Mouse (Mus musculus): Measurements from ENCODE around the gene Apoc3. TPM values are rescaled to one million over a fixed set of nuclear protein-coding genes. Genes with fewer than 3 reads are reported as not detected.

Apoc3 gene
- total RNA-seq, 1 experiment from 2014 or later, result 222 TPM

DNA sequence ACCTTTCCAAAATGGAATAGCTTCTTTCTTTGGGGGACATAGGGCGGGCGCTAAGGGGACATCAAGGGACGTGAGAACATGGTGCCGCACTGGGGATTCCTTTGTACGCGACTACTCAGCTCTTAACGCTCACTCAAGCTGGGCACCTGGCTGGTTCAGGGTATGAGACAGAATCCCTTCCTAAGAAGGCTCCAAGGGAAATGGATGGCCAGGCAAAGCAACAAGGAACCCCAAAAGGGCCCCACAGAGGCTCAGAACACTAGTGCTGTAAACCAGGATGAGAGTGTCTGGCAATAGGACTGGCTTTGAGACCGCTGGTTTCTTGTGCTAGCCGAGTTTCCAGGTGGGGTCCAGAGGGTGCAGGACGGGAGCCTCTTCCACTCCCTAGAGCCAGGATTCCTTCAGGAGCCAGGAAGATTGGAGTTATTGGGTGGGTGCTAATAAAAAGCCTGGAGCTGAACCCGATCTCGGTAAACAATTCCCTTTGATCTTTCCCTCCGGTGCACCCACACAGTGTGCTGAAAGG, 4.9 kb downstream of the Apoc3 start:
- no peak for DNase-seq

DNA sequence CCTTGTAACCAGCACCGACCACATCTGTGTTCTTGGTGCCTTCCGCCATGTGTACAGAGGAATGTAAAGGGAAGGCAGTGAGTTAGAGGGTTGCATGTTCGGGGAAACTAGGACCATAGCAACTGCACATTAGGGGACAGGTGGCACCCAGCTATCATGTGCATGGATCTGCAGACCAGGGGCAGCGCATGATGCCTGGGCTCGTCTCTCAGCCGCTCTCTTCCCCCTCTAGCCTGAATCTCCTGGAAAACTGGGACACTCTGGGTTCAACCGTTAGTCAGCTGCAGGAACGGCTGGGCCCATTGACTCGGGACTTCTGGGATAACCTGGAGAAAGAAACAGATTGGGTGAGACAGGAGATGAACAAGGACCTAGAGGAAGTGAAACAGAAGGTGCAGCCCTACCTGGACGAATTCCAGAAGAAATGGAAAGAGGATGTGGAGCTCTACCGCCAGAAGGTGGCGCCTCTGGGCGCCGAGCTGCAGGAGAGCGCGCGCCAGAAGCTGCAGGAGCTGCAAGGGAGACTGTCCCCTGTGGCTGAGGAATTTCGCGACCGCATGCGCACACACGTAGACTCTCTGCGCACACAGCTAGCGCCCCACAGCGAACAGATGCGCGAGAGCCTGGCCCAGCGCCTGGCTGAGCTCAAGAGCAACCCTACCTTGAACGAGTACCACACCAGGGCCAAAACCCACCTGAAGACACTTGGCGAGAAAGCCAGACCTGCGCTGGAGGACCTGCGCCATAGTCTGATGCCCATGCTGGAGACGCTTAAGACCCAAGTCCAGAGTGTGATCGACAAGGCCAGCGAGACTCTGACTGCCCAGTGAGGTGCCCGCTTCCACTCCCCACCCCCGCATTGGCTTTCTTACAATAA, 5.6 kb downstream of the Apoc3 start:
- DNase-seq, result peak; percentile 91

DNA sequence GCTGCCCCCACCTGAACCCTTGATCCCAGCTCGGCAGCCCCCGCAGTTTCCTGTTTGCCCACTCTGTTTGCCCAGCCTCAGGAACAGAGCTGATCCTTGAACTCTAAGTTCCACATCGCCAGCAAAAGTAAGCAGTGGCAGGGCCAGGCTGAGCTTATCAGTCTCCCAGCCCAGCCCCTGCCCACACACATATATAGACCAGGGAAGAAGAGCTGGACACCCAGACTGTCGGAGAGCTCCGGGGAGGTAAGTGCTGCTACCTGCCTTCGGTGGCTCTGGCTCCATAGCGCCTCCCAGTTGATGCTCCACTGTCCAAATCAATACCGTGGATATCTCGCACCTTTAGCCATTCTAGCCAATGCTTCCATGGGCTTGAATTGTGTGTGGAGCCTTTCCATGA, 6.9 kb downstream of the Apoc3 start, which contains the start of gene Apoa1:
Gene Apoa1 (plus strand): TSS at position 90 of the 400 bp plus-strand sequence.
- no peak for DNase-seq

DNA sequence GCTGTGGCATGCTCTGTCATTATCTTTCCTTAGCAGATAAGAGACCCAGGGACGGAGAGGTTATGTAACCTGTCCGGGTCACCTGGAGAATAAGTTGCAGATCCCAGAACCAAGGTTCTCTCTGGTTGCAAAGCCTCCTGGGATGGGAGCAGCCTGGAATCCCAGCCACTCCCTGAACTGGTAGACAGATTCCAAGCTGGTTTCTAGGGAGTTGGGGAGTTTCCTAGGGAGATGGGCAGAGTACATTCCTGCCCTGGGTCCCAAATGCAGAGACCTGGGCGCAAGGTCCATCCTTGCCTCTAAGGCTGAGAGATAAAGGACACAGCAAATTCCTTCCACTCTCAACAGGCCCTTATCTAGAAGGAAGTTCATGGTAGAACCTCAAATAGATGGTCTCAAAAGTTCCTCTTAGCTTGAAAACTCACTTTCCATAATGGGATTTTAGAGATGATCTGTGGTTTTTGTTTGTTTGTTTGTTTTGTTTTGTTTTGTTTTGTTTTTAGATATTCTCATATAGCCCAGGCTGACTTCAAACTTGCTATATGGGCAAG, 8.3 kb downstream of the Apoc3 start:
- DNase-seq, result no peak

DNA sequence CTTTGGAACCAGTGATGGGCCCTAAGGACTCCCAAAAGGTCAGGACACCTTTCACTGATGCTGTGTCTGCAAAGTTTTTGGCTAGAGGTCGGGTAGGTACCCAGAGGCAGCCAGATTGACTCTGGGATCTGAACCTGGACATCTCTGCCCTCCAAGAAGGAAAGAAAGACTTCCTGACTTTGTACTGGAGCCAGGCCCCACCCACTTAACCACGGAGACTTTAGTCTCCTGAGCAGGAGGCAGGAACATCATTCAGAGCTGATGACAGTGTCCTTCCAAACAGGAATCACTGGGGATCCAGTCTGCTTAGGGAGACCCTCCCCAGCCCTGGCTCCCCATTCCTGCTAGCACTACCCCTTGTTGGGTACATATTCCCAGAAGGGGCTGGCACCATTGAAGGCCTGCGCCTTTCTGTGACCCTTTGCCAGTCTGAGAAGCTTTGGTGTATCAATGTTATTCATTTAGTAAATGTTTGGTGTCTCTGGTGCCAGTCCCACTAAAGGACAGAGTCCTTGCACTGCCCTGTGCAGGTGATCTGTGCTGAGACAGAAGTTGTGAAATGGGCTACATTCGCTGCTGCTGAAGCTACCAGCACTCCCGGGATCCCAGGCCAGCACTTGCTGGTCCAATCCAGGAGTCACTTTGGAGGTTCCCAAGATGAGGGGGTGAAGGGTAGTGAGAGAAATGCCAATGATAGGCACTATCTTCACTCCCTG, 10.3 kb downstream of the Apoc3 start:
- DNase-seq, result no peak

DNA sequence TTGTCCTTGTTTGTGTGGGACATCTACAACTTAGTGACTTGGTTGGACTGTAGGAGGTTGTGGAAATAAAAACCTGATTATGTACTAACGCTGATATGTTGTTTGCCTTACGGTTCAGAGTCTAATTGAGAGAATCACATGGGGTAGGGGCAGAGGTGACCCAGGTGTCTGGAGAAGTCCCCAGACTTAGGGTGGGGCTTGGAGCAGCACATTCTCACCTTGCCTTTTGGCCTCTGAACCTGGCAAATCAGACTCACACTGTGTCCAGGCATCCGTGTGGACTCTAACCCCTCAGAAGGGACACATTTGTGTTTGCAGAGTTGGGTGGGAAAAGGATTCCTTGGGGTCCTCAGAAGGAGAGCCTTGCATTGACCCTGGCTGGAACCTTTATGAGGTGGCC, 11.3 kb downstream of the Apoc3 start:
- DNase-seq, result no peak

DNA sequence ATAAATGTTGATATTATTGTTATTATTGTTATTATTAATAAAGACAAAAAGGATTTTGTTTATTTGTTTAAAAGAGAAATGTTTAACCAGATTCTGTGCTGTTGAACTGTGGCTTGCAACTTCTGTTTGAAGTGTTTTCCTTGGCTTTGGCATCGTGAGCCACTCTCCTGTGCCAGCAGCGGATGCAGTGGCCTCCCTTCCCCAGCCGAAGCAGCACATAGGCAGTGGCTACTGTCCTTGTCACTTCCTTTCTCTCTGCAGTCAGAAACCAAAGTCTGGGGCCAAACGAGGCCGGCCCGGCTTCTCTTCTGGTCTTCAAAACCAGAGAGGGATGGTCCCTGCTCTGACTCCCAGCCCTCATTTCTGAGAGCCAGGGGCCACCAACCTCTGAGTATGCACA, 12.3 kb downstream of the Apoc3 start:
- no peak for DNase-seq

DNA sequence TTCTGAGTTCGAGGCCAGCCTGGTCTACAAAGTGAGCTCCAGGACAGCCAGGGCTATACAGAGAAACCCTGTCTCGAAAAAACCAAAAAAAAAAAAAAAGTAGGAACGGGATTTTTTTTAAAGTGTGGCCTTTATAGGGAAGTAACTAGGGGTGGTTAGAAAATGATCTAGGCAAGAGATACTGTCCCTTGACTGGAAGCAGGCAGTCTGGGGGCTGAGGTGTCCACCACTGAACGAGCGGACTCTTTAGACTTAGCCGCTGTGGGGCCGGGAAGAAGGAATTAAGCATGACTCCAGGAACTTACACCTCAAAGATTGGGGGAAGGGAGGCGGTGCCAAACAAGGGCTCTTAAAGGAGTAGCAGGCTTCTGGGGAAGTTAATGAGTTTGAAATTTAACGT, 17.3 kb downstream of the Apoc3 start:
- DNase-seq, result no peak

DNA sequence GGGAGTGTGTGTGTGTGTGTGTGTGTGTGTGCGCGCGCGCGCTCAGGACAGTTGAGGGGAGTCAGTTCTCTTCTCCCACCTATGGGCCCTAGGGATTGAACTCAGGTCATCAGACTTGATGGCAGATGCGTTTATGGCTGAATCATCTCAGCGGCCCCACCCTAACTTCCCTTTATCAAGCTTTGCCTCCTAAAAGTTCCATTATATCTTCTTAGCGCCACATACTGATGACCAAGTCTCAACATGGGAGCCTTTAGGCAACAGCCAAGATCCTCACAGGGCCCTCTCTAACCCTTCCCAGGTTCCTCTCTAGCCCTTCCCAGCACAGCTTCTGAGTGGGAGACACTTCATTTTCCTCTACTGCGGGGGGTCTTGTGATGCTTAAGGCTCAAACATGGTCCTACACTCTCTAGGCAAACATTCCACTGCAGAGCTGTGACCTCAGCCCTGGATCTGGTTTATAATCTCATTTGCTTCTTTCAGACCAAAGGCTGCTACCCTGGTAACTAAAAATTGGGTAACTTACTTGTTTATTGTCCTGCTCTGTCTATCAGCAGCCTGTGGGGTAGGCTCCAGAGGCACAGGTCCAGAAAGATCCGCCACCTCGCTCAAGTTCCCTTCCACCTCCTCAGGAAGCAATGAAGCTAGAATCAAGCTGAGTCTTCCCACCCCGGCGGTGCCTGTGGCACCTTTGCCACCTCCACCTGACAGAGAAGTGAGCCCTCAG, 18.5 kb downstream of the Apoc3 start:
- DNase-seq, result no peak

DNA sequence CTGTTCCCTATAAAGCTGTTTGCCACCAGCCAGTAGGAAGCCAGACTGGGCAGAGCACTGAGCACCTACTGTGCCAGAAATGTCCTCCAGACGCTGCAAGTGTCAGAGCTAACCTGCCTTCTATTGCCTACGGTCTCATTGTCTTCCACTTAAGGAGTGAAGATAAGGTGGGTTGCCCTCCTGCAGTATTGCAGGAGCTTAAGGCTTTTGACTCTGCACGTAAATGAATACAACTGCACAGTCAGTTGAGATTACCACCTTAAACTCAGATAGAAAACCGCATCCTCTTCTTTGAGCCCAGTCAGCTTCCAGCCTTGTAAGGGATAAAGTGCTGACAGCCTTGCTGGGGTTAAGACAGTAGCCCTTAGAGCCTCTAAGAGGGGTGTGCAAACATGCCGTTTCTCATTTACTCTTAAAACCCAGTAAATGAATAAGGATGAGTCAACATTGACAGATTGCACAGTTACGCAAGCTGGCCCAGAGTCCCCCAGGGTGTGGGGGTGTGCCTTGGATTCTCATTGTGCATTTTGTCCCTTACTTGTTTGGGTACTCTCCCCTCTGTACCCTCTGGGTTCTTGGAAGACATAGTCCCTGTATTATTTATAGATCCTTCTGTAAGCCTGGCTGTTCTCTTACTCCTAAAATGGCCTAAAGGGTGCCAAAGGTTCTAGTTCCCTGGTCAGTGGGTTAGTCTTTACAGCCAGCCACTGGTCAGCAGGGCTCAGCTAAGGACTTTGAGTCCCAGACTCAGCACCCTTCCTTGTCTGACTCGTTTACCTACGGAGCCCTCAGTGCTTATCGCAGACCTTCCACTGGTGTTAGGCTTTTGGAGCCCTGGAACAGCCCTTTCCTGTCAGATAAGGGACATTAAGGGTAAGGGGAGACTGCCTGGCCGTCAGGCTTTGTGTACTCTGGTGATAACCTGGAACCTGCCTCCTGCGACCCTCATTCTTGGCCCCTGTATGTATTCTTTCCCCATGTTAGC, 19.8 kb downstream of the Apoc3 start:
- peak; percentile 61 for DNase-seq

DNA sequence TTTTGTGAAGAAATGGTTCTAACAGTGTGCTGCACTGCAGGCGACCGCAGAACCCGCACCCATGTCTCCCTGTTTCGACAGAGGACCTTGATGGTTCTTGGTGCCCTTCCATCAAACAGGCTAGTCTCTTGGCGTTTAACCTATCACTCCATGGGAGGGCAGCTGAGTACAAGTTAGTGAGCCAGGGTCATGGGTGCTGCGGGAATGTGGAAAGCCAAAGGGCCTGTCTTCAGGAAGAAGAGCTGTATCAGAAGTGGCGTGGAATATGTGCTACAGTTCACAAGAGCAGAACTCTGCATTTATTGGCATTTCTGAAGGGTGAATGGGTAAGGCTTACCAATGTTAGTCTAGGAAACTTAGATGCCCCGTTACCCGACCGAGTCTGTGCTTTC, 20.5 kb downstream of the Apoc3 start:
- no peak for DNase-seq

DNA sequence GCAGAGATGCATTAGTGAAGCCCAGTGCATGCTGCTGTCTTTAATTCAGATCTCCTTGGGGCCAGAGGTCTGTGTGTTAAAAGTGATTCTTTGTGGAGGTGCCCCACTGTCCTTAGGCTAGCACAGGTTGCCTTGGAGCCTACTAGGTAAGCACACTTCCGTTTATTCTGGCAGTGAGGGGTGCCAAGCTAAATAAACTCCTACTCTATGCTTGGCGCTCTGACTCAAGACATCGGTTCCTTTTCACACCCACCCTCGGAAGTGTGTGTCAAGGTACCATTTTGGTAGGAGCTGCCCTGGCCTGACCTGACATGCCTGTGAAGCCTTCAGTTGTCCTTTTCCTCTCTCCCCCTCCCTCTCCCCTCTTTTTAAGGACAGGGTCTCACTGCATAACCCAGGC, 21.2 kb downstream of the Apoc3 start:
- DNase-seq, result no peak

DNA sequence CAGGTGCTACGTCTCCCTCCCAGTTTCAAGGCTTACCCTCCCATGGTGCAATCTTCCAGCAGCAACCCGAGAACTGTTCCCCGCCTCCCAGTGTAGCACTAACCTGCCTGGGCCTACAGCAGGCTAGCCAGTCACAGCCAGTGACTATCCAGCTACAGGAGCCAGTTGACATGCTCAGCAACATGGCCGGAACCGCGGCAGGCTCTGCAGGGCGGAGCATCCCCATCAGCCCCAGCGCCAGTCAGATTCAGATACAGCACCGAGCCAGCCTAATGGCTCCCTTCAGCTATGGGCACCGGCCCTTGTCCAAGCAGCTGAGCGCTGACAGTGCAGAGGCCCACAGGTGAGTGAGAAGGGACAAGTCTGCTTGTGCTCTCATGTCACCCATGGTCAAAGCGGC, 25.0 kb downstream of the Apoc3 start:
- DNase-seq, result no peak

DNA sequence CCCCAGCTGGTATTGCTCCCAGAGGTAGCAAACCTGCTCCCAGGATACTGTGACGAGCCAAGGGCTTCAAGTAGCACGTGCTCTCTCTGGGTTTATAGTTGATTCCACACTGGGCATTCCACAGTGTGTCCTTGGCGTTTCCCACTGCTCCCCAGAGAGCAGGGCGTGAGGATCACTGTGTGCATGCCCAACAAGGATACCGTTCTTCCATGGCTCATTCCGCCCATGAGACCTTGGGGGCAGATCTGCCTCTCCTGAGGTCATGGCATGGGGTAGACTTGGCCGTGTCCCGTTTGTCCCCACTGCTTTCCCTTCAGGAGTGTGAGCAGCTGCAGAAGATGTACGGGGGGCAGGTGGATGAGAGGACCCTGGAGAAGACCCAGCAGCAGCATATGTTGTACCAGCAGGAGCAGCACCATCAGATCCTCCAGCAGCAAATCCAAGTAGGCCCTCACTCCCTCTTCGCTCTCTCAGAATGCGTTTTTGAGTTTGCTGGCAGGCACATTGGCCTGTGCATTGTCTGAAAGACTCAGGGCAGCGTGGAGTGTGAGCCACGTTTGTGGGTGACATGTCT, 26.9 kb downstream of the Apoc3 start:
- DNase-seq, result peak; percentile 75

DNA sequence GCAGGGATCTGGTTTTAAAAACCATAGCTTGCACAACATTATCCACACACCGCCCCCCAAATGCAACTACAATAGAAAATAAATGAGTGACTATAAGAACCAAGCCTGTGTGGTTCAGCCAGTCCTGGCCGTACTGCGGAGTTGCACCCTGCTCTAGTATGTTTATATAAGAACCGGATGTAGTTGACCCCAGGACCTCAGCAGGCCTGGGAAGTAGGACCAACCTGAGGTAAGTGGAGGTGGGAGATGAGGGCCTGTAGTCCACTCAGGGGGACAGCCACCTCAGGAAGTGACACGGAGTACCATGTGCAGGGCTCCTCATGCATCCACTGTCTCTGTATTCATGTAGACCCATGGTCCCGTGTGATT, 28.0 kb downstream of the Apoc3 start:
- no peak for DNase-seq

DNA sequence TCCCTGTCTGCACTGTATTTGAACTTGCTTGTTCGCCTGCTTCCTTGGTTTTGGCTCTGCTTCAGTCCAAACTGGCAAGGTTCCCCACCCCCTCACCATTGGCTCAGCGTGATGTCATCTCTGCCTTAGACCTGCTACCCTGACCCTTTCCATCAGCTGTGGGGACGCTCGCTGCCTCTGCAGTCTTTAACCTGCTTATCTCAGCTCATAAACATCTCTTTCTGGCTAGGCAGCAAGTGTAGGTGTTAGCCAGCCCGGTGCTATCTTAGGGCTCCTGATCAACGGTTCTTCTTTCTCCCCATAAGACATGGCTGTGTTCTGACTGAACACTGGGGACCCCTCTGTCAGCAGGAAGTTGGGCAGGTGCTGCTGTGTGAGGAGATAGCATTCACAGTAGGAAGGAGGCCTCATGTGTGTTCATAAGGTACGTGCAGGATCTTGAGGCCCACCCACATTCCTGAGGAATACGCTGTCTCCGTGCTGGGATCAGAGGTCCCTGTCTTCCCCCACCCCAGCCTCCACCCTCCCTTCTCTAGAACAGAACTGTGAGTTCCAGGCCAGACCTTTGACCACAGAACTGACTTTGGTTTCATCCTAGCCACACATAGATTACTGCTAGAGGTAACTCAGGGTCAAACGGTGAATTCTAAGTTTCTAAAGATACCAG, 28.5 kb downstream of the Apoc3 start:
- DNase-seq, result no peak

DNA sequence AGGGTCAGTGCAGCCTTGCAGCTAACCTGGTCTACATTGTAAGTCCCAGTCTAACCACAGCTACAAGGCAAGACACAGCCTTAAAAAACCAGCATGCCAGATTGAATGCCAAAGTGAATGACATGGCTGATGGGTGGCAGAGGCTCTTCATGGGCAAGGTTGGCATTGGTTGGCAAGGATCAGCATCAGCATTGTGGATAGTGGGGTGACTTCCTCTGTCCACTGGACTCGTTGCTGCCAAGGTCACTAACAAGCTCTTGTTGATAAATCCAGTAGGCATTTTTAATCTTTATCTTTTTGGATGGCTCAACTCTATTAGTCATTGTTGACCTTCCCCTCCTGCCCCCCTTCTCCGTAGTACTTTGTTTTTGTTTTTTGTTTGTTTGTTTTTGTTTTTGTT, 35.8 kb downstream of the Apoc3 start:
- DNase-seq, result peak; percentile 62

DNA sequence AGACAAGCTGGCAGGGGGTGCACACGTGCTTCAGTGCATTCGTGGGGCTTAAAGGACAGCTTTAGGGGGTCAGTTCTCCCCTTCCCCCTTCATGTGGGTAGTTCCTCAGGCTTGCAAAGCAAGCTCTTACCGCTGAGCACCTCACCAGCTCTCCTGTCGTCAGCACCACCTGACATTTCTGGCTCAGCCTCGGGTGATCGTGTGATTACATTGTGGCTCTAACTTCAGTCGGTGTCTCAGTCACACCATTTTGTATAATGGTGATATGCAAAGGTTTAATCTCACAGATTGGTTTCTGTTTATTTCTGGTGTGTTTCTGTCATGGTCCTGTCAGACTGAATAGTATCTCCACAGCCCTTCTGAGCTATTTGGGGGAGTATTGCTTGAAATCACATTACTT, 36.5 kb downstream of the Apoc3 start:
- no peak for DNase-seq

DNA sequence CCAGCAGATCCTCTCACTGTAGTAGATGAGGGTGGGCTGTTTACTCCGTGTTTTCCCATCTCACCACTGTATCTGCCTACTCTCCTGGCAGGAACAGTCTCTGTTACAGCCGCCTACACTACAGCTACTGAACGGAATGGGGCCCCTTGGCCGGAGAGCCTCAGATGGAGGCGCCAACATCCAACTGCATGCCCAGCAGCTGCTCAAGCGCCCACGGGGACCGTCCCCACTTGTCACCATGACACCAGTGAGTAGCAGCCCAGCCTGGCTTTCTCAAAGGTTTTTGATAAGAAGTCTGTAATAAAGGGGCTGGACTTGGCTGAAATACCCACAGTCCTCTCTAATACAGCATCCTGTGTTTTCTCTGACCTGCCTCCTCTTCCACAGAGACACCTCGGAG, 37.0 kb downstream of the Apoc3 start:
- DNase-seq, result no peak

DNA sequence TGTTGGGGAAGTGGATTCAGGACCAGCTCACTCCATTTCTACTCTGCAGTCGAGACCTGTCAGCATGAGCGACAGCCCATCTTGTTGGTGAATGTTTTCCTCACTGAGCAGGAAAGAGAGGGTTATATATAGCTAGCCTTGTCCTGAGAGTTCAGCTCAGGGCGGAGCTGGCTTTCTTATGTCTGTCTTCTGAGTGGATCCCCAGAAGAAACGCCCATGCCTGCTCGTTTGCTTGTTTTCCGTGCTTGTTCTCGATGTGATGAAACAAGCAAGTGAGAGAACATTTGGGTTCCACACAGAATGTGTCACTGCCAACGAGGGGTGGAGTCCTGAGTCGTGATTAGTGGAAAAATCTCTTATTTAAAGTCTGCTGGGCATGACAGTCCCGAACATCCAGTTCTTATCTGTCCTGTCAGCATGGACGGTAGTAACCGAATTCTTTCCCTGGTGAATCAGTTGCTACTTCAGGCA, 38.7 kb downstream of the Apoc3 start:
- peak; percentile 51 for DNase-seq

All from adrenal gland, postnatal 14 days (tissue).